Mouse (Mus musculus) midbrain, embryonic 16.5 days (tissue): ENCODE measurements around the gene 4930470P17Rik. TPM values are rescaled to one million over a fixed set of nuclear protein-coding genes. Genes with fewer than 3 reads are reported as not detected.

ENCODE experiments used
- ATAC-seq: fragments of 200-750 bp; cut with Nextera tagmentation; 2 replicates; pipeline ENCODE4 v1.8.0; 2017; ENCODE audit warnings: moderate TSS enrichment
- H3K27ac ChIP-seq: fragments of 300-500 bp; sonication (generic); 2 replicates; pipeline ENCODE4 v1.5.1; 2014; ENCODE audit warnings: mild to moderate bottlenecking, low read length, mixed read lengths
- H3K27me3 ChIP-seq: fragments of 300-500 bp; sonication (generic); 2 replicates; pipeline ENCODE4 v1.6.1; 2014; ENCODE audit warnings: low read depth, low read length, mixed read lengths; ENCODE audit not compliant: control insufficient read depth, insufficient read depth
- H3K36me3 ChIP-seq: fragments of 300-500 bp; sonication (generic); 2 replicates; pipeline ENCODE4 v1.6.1; 2014; ENCODE audit warnings: mild to moderate bottlenecking, low read length, moderate library complexity, mixed read lengths; ENCODE audit not compliant: control insufficient read depth, insufficient read depth
- H3K4me1 ChIP-seq: fragments of 300-500 bp; sonication (generic); 2 replicates; pipeline ENCODE4 v1.6.1; 2014; ENCODE audit warnings: mild to moderate bottlenecking, low read length, mixed read lengths; ENCODE audit not compliant: control insufficient read depth, insufficient read depth
- H3K4me2 ChIP-seq: fragments of 300-500 bp; sonication (generic); 2 replicates; pipeline ENCODE4 v1.6.1; 2014; ENCODE audit warnings: mild to moderate bottlenecking, low read length, mixed read lengths
- H3K4me3 ChIP-seq: fragments of 300-500 bp; sonication (generic); 2 replicates; pipeline ENCODE4 v1.5.1; 2014; ENCODE audit warnings: low read depth, mild to moderate bottlenecking, low read length, moderate library complexity, mixed read lengths
- H3K9ac ChIP-seq: fragments of 300-500 bp; sonication (generic); 2 replicates; pipeline ENCODE4 v1.6.1; 2014; ENCODE audit warnings: low read depth, low read length, mixed read lengths
- H3K9me3 ChIP-seq: fragments of 300-500 bp; sonication (generic); replicated peaks from 2 replicates; pipeline ENCODE4 v1.6.1; 2014; ENCODE audit warnings: mild to moderate bottlenecking, low read length, mixed read lengths; ENCODE audit not compliant: control insufficient read depth, poor library complexity, severe bottlenecking
- WGBS: fragments of 180-500 bp; shearing (Covaris S2); extraction: QIAGEN DNeasy Blood & Tissue Kit; methylation state at CpG from one replicate; pipeline ENCODE4 v1.1.7; 2014; 5-methylcytosine and 5-hydroxymethylcytosine counted together
- polyA plus RNA-seq: library from polyadenylated mRNA; unstranded; fragments of >200 nt; fragmentation: Nextera tagmentation; extraction: Ambion mirVana; gene quantifications from 2 replicates; pipeline ENCODE4 v1.2.1, GENCODE M21; 2015

The 4930470P17Rik gene
- polyA plus RNA-seq, 1 experiment from 2014 or later: not detected

GRCm38 (mm10) chr2:170543625-170544024 is 58.2 kb downstream of the 4930470P17Rik start:
- ATAC-seq: no peak
- Histone ChIP-seq H3K4me2 (no peak overlapping the region), H3K27me3 (no peaks in the 10 kb centered on the region), H3K4me1 (no peaks in the 10 kb centered on the region), H3K9ac (no peak overlapping the region), H3K27ac (no peak overlapping the region), H3K9me3 (no peaks in the 10 kb centered on the region), H3K4me3 (no peak overlapping the region), H3K36me3 (no peaks in the 10 kb centered on the region)
- 90% methylated on average over 5 of the region's 5 CpGs for WGBS

GRCm38 (mm10) chr2:170539211-170539610 is 62.6 kb downstream of the 4930470P17Rik start:
- Histone ChIP-seq H3K4me3 (no peak overlapping the region), H3K4me2 (no peak overlapping the region), H3K9ac (no peak overlapping the region), H3K4me1 (peaks cover 3% of the 10 kb centered on the region; the same call in 1 of the 2 replicates), H3K27ac (no peak overlapping the region), H3K36me3 (no peaks in the 10 kb centered on the region), H3K27me3 (no peaks in the 10 kb centered on the region), H3K9me3 (no peaks in the 10 kb centered on the region)
- 90% methylated on average over 9 of the region's 9 CpGs for WGBS
- no peak for ATAC-seq

GRCm38 (mm10) chr2:170535841-170536240 is 66.0 kb downstream of the 4930470P17Rik start:
- Histone ChIP-seq H3K4me3 (no peak overlapping the region), H3K27me3 (no peaks in the 10 kb centered on the region), H3K9ac (no peak overlapping the region), H3K27ac (no peak overlapping the region), H3K4me1 (peaks cover 3% of the 10 kb centered on the region; the same call in 1 of the 2 replicates), H3K36me3 (no peaks in the 10 kb centered on the region), H3K9me3 (no peaks in the 10 kb centered on the region), H3K4me2 (no peak overlapping the region)
- no peak for ATAC-seq

- Histone ChIP-seq H3K27ac (no peak overlapping the region), H3K27me3 (no peaks in the 10 kb centered on the region), H3K4me3 (no peak overlapping the region), H3K36me3 (no peaks in the 10 kb centered on the region), H3K9me3 (no peaks in the 10 kb centered on the region), H3K4me1 (peaks cover 3% of the 10 kb centered on the region; the same call in 1 of the 2 replicates), H3K4me2 (no peak overlapping the region), H3K9ac (no peak overlapping the region)
- no peak for ATAC-seq
- WGBS: 94% methylated on average over 11 of the region's 11 CpGs
Observed at GRCm38 (mm10) chr2:170534803-170535174, 67.0 kb downstream of the 4930470P17Rik start.

DNA sequence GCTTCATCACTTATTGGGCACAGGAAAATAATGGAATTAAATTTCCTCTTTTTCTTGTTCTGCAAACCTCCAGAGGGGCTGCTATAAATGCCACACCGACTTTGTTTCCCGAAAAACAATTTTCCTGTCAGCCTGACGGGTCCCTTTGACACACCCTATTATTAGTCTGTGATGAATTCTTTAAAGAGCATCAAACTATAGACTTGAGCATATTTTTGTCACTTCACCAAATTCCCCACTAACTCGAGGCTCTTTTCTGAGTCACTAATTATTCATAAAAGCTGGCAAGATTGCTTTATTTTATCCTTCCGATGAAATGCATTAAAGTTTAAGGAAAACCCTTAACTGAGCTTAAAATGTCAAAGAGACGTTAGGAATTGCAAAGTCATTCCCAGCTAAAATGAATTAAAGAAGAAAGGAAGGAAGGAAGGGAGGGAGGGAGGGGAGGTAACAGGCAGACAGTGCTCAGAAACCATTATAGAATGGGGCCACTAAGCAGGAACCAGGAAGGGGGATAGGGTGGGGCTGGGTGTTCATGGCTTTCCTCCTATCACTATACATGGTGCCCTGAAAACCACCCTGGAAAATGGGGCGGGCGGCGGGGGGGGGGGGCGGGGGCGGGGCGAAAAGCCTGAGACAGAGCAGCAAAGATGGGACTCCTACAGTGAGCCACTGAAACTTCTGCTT is 67.6 kb downstream of the 4930470P17Rik start:
- peaks cover 3% of the 10 kb centered on the region; the same call in 1 of the 2 replicates for H3K4me1 ChIP-seq
- H3K4me3 ChIP-seq: no peak overlapping the region
- H3K9ac ChIP-seq: no peak overlapping the region
- H3K36me3 ChIP-seq: no peaks in the 10 kb centered on the region
- H3K27ac ChIP-seq: no peak overlapping the region
- WGBS: 53% methylated on average over 12 of the region's 12 CpGs
- H3K27me3 ChIP-seq: no peaks in the 10 kb centered on the region
- no peak for ATAC-seq
- H3K9me3 ChIP-seq: no peaks in the 10 kb centered on the region
- no peak overlapping the region for H3K4me2 ChIP-seq

- ATAC-seq: no peak
- Histone ChIP-seq H3K9ac (no peak overlapping the region), H3K4me3 (no peak overlapping the region), H3K27ac (no peak overlapping the region), H3K27me3 (no peaks in the 10 kb centered on the region), H3K4me2 (no peak overlapping the region), H3K36me3 (no peaks in the 10 kb centered on the region), H3K4me1 (peaks cover 3% of the 10 kb centered on the region; the same call in 1 of the 2 replicates), H3K9me3 (no peaks in the 10 kb centered on the region)
- WGBS: 94% methylated on average over 3 of the region's 3 CpGs
Observed at GRCm38 (mm10) chr2:170530256-170530655, 71.6 kb downstream of the 4930470P17Rik start.

GRCm38 (mm10) chr2:170529766-170530165 is 72.1 kb downstream of the 4930470P17Rik start:
- WGBS: 82% methylated on average over 7 of the region's 7 CpGs
- H3K4me1 ChIP-seq: peaks cover 3% of the 10 kb centered on the region; the same call in 1 of the 2 replicates
- no peak for ATAC-seq

More at GRCm38 (mm10) chr2:170529766-170530165, 72.1 kb downstream of the 4930470P17Rik start:
- H3K27ac ChIP-seq: no peak overlapping the region
- H3K27me3 ChIP-seq: no peaks in the 10 kb centered on the region
- no peak overlapping the region for H3K4me3 ChIP-seq
- no peak overlapping the region for H3K9ac ChIP-seq
- no peaks in the 10 kb centered on the region for H3K36me3 ChIP-seq
- no peak overlapping the region for H3K4me2 ChIP-seq
- H3K9me3 ChIP-seq: no peaks in the 10 kb centered on the region

Other genes with a start within 250 kb of the 4930470P17Rik start
- gene Bcas1, start 174.2 kb downstream of the 4930470P17Rik start, polyA plus RNA-seq: 7.2 and 9.9 TPM in 2 replicates
- 128 and 133 TPM in 2 replicates for gene Pfdn4, start 105.6 kb downstream of the 4930470P17Rik start, polyA plus RNA-seq
- 0.15 and 0.18 TPM in 2 replicates for gene Cyp24a1, start 104.9 kb downstream of the 4930470P17Rik start, polyA plus RNA-seq
- 50.4 and 57.8 TPM in 2 replicates for gene Dok5, start 129.8 kb upstream of the 4930470P17Rik start, polyA plus RNA-seq